Mouse (Mus musculus) T-cell, adult 2 months (primary cell): ENCODE data around the gene Slc52a3.
"Not testable (repeated sequence)": the region's sequence is repeated elsewhere in the genome, so short reads cannot be mapped to it uniquely, and the experiment has no call there.

Experiments used
- DNase-seq: peaks from one replicate; pipeline ENCODE4 v3.0.0; 2022; ENCODE audit warnings: low spot score

Gene Slc52a3

GRCm38 (mm10) chr2:151973595-151974562, 22.4 kb upstream of the Slc52a3 start:
- peak; percentile 48 for DNase-seq

GRCm38 (mm10) chr2:151975295-151975694, 21.0 kb upstream of the Slc52a3 start:
- DNase-seq, result no peak

- DNase-seq, result no peak
Measured at GRCm38 (mm10) chr2:151976067-151976466, 20.2 kb upstream of the Slc52a3 start.

- DNase-seq, result no peak
Measured at GRCm38 (mm10) chr2:151977689-151978440, 18.4 kb upstream of the Slc52a3 start.

DNA sequence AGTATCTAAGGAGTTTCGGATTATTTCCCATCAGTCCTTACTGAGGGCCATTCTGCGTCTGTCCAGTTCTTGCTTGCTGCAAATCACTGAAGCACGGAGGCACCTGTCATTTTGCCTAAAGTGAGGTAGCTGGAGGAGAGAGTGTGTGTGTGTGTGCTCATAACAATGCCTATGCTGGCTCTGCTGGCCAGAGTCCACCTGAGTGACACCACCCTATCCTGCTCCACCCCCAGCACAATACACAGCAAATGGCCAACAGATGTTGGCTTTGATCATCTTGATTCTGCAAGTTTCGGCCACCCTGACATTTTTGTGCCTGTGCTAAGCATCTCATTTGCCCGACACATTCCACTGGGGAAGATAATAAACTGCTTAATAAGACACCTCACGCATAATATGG, 17.8 kb upstream of the Slc52a3 start:
- DNase-seq, result no peak

DNA sequence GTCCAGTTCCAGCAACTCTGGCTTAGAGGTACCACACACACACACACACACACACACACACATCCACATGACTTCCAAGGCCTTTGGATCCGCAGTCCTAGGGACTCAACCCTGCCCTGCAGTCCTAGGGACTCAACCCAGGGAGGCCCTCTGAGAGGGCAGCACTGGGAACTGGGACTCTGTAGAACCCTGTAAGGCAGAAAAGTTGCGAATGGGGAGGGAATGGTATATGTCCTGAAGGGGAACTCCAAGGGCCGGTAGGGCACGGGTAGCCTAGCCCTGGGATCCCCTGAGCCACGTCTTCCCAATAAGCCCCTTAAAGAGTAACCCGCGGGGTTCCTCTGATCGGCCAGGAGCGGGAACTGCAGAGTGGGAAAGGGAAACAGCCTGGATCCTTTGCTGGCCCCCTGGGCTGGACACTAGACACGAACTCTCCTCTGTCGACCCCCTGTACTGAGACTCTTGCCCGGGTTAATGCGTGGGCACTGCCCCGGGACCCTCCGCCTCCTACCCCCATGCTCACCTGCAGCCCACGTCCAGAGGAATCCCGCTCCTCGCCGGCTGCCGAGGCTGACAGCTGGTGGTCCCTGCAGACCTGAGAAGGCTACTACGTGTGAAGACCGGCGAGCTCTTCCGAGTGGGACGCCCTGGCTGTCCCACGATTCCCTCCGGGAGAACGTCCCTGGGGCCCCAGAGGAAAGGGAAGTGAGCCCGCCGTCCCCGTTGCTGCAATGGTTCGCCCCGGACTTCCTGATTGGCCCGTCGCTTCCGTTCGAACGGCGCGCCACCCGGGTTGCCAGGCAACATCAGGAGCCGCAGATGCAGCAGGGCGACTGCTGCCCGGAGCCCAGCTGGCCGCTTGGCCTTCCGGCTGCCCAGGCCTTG, 16.6 kb upstream of the Slc52a3 start, which contains the start of gene Fam110a:
Gene Fam110a, minus strand, starts transcription at position 750 of the 885 bp plus-strand sequence.
- DNase-seq, result peak; percentile 71

GRCm38 (mm10) chr2:151980355-151980693, 16.0 kb upstream of the Slc52a3 start:
- no peak for DNase-seq

GRCm38 (mm10) chr2:151981268-151981667, 15.0 kb upstream of the Slc52a3 start:
- no peak for DNase-seq

GRCm38 (mm10) chr2:151982476-151982875, 13.8 kb upstream of the Slc52a3 start:
- no peak for DNase-seq

DNA sequence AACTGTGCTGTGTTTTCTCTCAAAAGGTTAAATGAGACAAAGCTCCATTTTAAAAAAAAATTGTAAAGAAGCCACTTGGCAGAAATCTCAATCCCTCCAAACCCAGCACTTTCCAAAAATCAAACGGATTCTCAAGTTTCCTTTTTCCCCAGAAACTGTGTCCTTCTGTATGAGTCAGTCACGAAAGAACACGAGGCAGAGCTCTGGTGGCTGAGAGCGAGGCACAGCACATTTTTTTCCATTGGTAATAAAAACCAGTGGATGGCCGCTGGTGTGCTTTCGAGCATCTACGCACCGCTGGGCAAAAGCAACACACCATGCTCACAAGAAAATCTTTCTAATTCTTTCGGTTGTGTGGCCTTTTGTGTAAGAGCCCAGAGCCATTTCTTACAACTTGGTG, 12.3 kb upstream of the Slc52a3 start:
- DNase-seq, result no peak

GRCm38 (mm10) chr2:151985426-151986172, 10.7 kb upstream of the Slc52a3 start:
- DNase-seq, result no peak

GRCm38 (mm10) chr2:151986958-151987357, 9.4 kb upstream of the Slc52a3 start:
- DNase-seq, result no peak

GRCm38 (mm10) chr2:151988978-151989377, 7.3 kb upstream of the Slc52a3 start:
- DNase-seq, result no peak

DNA sequence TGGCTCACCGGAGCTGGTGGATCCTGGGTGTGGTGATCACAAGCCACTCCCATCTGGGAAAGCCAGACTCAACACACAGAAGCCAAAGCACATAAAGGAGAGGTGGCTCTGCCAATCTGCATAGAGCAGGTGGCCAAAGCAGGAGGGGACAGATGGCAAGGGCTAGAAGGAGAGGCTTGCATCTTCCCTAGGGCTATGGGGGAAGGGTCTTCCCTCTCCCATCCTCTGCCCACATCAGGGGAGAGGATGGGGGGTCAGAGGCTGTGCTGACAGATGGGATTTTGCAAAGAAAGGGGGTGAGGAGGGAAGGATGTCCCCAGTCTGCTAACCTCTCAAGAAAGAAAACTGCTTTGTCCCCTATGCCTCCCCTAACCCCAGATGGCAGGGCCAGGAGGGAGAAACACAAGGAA, 5.3 kb upstream of the Slc52a3 start:
- DNase-seq, result no peak

DNA sequence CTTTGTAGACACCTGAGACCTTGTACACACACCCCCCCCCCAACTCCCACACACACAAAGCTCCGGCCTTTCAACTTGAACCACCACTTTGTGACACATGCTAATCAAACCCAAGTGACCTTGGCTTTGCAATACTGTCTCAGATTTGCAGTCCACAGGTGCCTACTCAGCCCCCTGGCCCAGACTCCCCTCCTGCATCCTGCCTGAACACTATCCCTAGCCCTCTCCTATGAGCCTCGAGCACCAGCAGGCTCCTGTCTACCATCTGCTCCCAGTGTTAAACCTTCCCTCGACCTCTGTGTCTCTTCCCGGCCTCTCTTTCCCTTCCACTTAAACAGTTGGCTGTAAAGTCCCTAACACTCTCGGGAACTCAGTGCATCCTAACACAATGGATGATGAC, 4.9 kb upstream of the Slc52a3 start:
- no peak for DNase-seq

DNA sequence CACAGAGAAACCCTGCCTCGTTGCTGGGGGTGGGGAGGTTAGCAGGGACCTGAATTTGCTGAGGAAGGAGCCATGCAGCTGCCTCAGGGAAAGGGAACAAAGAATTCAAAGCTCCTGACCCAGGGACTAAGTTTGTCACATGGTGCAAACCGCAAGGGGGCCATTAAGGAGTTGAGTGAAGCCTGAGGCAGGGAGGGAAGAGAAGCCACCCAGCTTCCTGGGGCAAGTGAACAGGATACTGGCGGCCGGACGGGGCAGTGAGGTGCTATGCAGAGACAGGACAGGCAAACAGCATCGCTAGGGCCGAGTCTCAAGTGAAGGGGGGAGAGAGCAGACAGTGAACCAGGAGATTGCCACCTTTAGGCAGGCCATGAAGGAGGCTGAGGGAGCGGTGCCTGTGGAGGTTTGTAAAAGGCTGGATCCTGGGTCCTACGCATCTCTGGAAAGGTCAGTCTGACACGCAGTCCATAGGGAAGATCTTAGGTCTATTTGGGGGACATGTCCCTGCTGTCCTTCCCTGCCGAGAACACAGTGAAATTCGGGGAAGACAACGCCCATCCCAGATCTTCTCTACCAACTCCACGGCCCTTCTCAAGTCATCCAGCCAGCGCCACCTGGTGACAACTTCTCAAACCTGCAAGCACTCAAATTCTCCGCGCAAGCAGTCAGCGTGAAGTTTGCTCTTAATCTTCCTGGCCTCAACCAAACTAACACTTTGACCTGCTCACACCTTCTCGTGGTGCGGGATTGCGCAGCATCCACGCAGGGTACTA, 1.8 kb upstream of the Slc52a3 start:
- peak; percentile 53 for DNase-seq

- DNase-seq, result not testable (repeated sequence)
Measured at GRCm38 (mm10) chr2:151997190-151997575, 872 bp downstream of the Slc52a3 start.

- no peak for DNase-seq
Measured at GRCm38 (mm10) chr2:151997776-151998504, 1.6 kb downstream of the Slc52a3 start.

DNA sequence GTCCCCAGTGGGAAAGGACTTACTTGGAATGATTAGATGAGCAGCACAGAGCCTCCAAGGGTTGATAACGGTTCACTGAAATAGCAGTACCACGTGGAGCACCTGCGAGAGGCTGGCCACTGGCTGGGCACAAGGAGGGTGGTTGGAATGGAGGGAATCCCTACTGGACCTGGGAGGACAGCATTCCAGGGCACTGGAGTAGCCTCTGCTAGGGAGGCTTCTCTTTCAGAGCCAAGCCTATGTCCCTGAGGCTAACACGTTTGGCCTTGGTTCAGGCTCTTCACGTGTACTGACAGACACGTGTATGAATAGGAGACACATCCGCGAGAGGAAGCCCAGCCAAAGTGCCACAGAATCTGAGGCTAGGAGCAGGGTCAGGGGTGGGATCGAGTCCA, 2.2 kb downstream of the Slc52a3 start:
- DNase-seq, result no peak

GRCm38 (mm10) chr2:151998932-151999331, 2.6 kb downstream of the Slc52a3 start:
- DNase-seq, result no peak
